Mouse (Mus musculus): ENCODE data around the gene Slc39a11. TPM values are rescaled to one million over a fixed set of nuclear protein-coding genes. Genes with fewer than 3 reads are reported as not detected.

Slc39a11 gene
- total RNA-seq, 4 experiments from 2014 or later, result 2.1 to 2.6 (median 2.2) TPM

DNA sequence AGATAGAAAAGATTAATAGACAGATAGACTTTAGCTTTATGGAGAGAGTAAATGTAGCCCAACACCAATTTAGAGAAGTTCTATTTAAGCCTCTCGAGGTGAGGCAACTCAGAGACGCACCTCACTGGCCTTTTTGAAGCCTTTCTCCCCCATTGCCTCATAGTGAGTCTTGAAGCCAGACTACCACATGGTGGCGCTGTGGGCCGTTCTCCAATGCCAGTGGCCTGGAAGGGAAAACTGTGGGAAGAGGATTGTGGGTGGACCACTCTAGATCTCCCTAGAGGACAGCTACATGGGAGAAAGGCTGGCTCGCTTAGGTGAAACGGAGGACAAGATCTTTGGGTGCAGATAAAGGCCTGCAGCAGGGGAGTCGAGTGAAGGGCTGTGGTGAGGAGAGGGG, 353.7 kb downstream of the Slc39a11 start:
- DNase-seq (ENCODE audit: low spot score in 2 of 2), result peak in 1 of 2 experiments; percentile 14

GRCm38 (mm10) chr11:113294518-113294917, 355.4 kb downstream of the Slc39a11 start:
- DNase-seq (ENCODE audit: low spot score in 2 of 2), result no peak

GRCm38 (mm10) chr11:113292906-113293614, 356.8 kb downstream of the Slc39a11 start:
- no peak for DNase-seq (ENCODE audit: low spot score in 2 of 2)

GRCm38 (mm10) chr11:113291781-113292714, 357.8 kb downstream of the Slc39a11 start:
- DNase-seq (ENCODE audit: low spot score in 2 of 2), result peak; percentile 16 to 42

- DNase-seq (ENCODE audit: low spot score in 2 of 2), result no peak
Measured at GRCm38 (mm10) chr11:113290911-113291310, 359.0 kb downstream of the Slc39a11 start.

DNA sequence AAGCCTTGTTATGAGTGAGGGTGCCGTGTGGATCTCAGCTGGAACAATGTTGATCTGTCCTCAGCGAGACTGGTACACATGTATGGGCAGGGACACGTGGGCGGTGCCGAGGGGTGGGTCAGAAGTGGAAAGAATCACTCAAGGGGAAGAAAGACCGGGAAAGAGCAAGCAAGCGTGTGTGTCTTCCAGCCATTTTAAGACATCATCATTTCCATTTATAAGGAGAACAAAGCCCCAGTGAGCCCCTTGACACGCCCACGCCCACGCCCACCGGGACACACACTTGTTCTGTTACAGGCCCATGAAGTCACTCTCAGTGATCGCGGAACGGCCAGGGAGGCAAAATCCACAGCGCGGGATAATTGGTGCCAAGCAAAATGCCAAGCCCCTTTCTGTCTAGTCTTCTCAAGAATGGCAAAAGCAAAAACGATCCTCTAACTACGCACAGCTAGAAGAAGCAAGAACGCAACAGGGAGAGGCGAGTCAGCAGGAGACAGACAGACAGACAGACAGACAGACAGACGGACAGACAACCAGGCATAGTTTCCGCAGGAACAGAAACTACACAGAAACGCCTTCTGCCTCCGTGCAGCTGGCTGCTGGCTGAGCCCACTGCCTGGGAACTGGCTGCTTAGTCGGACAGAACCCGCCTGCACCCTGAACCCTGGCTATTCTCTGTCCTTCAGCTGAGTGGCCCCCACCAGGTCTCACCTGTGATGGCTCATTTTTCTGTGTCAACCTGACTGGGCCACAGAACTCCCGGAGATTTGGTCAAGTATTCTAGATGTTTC, 364.7 kb downstream of the Slc39a11 start:
- no peak for DNase-seq (ENCODE audit: low spot score in 2 of 2)

DNA sequence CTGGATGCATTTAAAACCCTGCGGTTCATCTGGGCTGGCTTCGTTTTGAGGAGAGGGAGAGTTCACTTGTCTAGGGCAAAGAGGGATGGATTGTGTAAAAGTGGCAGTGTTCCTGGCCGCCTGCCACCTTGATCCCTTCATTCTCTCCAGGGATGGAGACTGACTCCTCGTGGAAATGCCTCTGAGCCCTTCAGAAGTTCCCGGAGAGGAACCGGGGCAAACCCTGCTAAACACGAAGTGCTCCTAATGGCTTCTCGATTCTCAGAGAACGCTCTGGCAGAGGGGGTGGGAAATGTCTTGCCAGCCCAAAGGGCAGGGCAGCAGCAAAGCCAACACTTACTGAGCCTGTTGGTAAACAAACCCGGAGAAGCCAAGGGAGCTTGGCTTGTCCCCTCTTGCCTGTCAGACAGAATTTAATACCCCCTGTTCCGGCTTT, 366.5 kb downstream of the Slc39a11 start:
- peak; percentile 16 to 41 for DNase-seq (ENCODE audit: low spot score in 2 of 2)

DNA sequence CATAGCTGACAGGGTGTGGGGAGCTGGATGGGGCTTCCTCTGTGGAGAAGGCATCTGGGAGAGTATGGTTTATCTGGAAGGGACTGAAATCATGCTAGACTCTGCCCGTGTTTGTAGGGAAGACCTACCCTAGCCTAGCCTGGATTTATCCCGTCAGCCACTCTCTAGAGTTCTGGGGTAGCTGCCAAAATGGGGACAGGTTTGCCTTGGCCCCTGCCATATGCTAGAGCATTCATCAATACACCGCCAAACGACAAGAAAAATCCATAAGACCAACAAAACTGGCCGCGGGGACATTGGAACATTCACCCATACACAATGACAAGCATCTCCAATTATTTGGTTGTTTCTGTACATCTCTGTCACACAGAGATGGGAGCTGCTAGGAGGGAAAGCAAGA, 371.6 kb downstream of the Slc39a11 start:
- no peak for DNase-seq (ENCODE audit: low spot score in 2 of 2)

DNA sequence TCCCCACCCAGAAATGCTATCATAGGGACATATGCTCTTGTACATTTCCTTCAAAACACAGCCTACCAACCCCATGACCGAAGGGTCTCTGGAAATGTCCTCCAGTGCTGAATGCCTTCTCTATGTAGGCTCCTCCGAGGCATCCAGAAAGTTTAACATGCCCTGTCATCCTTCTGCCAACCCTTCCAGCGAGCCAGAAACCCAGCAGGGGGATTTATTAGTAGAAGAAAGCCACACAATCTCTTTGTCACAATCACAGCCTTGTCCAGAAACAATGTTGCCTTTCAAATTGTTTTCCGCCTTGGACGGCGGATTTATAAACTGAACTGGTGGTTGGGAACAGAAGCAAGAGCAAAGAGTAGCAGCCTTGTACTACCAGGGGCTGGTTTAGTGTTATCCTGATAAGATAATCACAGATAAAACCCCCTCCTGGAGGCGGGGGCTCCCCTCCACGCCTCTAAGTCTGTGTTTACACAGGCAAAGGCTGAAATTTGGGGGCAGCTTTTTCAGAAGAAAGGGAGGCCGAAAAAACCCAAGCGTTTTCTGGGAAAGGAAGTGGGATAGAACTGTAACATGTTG, 372.8 kb downstream of the Slc39a11 start:
- DNase-seq (ENCODE audit: low spot score in 2 of 2), result no peak

DNA sequence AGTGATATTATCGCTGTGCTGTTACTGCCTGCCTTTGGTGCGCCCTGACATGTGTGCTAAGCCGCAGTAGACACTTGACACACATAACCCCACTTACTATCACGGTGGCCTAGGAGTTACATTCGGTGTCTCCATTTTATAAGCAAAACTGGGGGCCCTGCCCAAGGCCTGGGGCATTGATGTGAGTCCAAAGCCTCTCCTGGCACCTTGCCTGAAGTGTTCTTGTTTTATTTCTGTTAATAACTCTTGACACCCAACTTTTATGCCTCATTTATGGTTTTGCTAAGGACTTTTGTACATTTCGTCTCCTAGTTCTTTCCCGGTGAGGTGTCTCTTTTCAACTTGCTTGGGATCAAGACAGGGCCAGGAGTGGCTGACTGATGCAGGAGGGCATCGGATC, 373.4 kb downstream of the Slc39a11 start:
- DNase-seq (ENCODE audit: low spot score in 2 of 2), result no peak

GRCm38 (mm10) chr11:113274037-113274436, 375.8 kb downstream of the Slc39a11 start:
- DNase-seq (ENCODE audit: low spot score in 2 of 2), result peak in 1 of 2 experiments; percentile 19

DNA sequence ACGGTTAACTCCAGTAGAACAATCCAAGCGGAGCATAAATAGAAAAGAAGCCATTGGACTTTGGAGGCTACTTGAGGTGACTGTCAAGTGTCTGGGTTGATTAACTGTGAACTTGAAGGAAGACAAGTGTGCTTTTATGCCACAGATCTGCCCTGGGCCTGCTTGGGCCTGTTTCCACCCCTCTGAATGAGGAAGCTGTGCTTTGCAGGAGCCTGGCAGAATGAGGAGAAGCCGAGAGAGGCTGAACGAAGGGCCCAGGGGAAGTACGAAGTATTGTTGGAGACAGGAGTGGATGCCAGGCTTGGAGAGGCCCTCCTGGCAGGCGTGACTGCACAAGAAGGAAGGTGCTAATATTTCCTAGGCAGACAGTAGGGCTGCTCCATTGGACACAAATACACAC, 378.0 kb downstream of the Slc39a11 start:
- no peak for DNase-seq (ENCODE audit: low spot score in 2 of 2)

- no peak for DNase-seq (ENCODE audit: low spot score in 2 of 2)
Measured at GRCm38 (mm10) chr11:113268831-113269319, 381.0 kb downstream of the Slc39a11 start.

GRCm38 (mm10) chr11:113267516-113268230, 382.2 kb downstream of the Slc39a11 start:
- DNase-seq (ENCODE audit: low spot score in 2 of 2), result no peak

DNA sequence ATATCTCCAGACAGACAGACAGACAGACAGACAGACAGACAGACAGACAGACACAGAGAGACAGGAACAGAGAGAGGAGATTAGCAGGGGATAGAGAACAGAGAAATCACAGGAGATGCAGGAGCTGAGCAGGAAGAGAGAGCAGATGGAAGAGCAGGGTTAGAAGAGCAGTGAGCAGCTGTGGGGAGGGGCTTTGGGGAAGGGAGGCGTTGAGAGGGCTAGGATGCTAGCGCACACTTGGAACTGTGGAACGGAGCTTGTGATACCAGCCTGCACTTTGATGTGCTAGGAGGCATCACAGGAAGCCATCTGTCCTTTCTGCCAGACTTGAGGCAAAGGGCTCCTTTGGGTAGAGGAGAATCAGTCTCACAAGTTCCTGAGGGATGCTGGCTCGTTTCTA, 383.2 kb downstream of the Slc39a11 start:
- DNase-seq (ENCODE audit: low spot score in 2 of 2), result no peak

- DNase-seq (ENCODE audit: low spot score in 2 of 2), result no peak
Measured at GRCm38 (mm10) chr11:113265567-113265966, 384.3 kb downstream of the Slc39a11 start.

DNA sequence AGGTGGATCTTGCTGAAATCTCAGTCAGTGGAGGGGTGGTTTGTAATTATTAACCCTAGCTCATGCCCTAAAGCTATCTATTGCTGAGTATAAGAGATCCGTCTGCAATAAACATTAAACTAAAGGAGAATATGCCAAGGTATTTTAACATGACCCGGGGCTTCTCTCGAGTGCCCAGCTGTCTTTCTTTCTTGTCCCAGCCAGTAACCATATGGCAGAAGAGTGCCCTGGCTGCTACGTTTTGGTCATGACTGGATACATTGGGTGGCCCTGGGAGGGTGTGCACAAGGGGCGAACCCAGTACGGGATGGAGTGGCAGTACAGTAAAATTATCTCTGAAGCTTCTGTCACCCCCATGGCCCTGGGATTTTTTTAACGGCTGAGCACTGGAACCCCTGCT, 385.9 kb downstream of the Slc39a11 start:
- no peak for DNase-seq (ENCODE audit: low spot score in 2 of 2)

DNA sequence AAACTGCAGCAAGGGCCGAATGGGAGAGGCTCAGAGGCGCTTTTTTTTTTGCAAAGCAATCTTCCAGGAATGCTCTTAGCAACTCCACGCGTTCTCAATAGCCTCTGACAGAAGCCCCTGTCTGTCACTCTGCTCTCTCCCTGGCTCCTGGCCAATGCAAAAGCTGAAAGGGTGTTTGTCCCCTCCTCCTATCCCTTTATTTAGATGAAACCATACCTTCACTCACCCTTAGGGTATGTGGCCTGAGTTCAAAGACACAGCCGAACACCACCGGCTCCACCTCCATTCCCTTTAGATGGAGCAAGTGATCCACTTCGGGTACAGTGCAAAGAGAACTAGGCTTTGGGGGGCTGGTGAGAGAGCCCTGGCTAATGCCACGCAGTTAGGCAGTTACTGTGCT, 387.8 kb downstream of the Slc39a11 start:
- DNase-seq (ENCODE audit: low spot score in 2 of 2), result no peak

- DNase-seq (ENCODE audit: low spot score in 2 of 2), result no peak
Measured at GRCm38 (mm10) chr11:113261421-113261820, 388.5 kb downstream of the Slc39a11 start.

DNA sequence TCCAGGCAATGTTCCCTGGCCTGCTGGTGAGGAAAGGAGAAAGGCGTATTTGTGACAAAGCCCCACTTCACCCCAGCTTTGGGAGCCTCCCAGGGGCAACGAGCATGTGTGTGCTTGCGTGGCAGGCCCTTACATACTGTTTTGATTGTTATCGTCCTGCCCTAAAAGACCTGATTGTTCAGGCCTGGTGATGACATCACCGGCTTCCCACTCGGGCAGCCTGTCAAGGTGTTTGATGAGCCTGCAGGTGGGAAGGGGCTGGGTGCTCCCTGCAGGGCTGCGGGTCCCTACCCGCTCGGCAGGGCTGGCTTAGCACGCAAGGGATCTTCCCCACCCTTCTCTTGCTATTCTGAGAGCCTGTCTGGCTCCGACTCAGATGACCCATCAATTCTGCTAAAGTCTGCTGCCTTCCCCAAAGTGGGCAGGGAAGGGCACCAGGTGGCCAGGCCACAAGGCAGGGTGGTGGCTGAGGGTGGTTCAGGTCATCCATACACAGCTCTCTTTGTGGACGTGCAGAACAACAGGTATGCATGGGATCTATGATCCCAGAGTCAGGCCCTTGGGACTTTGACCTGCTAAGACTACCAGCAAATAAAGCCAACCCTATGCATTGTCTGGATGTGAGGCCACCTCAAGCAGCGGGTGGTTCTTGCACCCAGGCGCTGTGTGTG, 390.0 kb downstream of the Slc39a11 start:
- DNase-seq (ENCODE audit: low spot score in 2 of 2), result no peak
